Mouse (Mus musculus): ENCODE measurements around the gene Cd44.

DNA sequence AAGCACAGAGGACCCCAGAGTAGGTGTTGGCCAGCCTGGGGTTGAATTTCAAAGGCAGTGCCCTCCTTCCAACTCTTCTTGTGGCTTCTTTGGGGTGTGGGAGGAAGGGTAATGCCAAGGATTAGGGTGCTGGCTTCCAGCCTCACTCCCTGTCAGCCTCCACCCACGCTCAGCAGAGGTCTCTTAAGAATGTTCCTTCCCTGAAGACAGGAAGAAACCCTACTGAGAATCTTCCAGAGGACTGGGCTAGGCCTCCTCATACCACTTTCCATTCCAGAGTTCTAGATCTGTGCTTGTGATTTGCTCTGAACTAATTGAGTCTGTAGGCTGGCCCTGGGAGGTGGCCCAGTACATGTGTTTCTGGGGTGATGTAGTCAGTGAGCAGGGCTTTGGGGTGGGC lies 43.6 kb upstream of the Cd44 start:
- TF ChIP-seq POLR2A (IDR thresholded peaks at IDR 0.05; ENCODE audit: insufficient read length, low read depth): no peak
- TF ChIP-seq MYOG (IDR thresholded peaks at IDR 0.05; ENCODE audit: control insufficient read depth in 1 of 3, insufficient read depth in 1 of 3, insufficient read length in 2 of 3, low read depth in 2 of 3): peak in 1 of 3 experiments; percentile 15
- TF ChIP-seq POLR2AphosphoS2 (IDR thresholded peaks at IDR 0.05; ENCODE audit: insufficient read length, low read depth): no peak
- no peak for TF ChIP-seq TCF3 (IDR thresholded peaks at IDR 0.05; ENCODE audit: insufficient read length, low read depth)
- no peak for TF ChIP-seq MAX (IDR thresholded peaks at IDR 0.05; ENCODE audit: low read depth)
- TF ChIP-seq USF1 (IDR thresholded peaks at IDR 0.05; ENCODE audit: low read depth): no peak
- TF ChIP-seq TCF12 (IDR thresholded peaks at IDR 0.05; ENCODE audit: insufficient read depth, poor library complexity, severe bottlenecking): no peak
- TF ChIP-seq CEBPB (IDR thresholded peaks at IDR 0.05; ENCODE audit: insufficient read depth, poor library complexity, severe bottlenecking): no peak
- no peak for TF ChIP-seq E2F4 (IDR thresholded peaks at IDR 0.05; ENCODE audit: insufficient read depth)
- TF ChIP-seq MYOD1 (IDR thresholded peaks at IDR 0.05; ENCODE audit: control insufficient read depth in 1 of 3, insufficient read length in 2 of 3, low read depth in 2 of 3): no peak
- no peak for TF ChIP-seq REST (IDR thresholded peaks at IDR 0.05; ENCODE audit: insufficient read depth, insufficient read length)
- TF ChIP-seq SRF (IDR thresholded peaks at IDR 0.05; ENCODE audit: control insufficient read depth, insufficient read length, low read depth): no peak

All from myocyte (in vitro differentiated cells).